Mouse (Mus musculus) stomach, embryonic 15.5 days (tissue): ENCODE measurements around the gene Atp13a3. TPM values are rescaled to one million over a fixed set of nuclear protein-coding genes. Genes with fewer than 3 reads are reported as not detected.
A peak's percentile ranks its signal among the peaks of the same experiment; 100 is the strongest.

Source experiments
- ATAC-seq: fragments of 200-750 bp; cut with Nextera tagmentation; 2 replicates; pipeline ENCODE4 v1.8.0; 2017; ENCODE audit warnings: low read depth, moderate number of reproducible peaks, moderate TSS enrichment; ENCODE audit not compliant: insufficient read depth, low FRiP score
- H3K27ac ChIP-seq: fragments of 300-500 bp; sonication (generic); 2 replicates; pipeline ENCODE4 v1.5.1; 2015; ENCODE audit warnings: mild to moderate bottlenecking, inconsistent platforms
- H3K27me3 ChIP-seq: fragments of 300-500 bp; sonication (generic); replicated peaks from 2 replicates; pipeline ENCODE4 v1.6.1; 2015; ENCODE audit warnings: inconsistent platforms
- H3K36me3 ChIP-seq: fragments of 300-500 bp; sonication (generic); 2 replicates; pipeline ENCODE4 v1.6.1; 2015; ENCODE audit warnings: inconsistent platforms
- H3K4me1 ChIP-seq: fragments of 300-500 bp; sonication (generic); 2 replicates; pipeline ENCODE4 v1.6.1; 2015; ENCODE audit warnings: inconsistent platforms
- H3K4me2 ChIP-seq: fragments of 300-500 bp; sonication (generic); 2 replicates; pipeline ENCODE4 v1.6.1; 2015; ENCODE audit warnings: mild to moderate bottlenecking, inconsistent platforms
- H3K4me3 ChIP-seq: fragments of 300-500 bp; sonication (generic); replicated peaks from 2 replicates; pipeline ENCODE4 v1.5.1; 2015; ENCODE audit warnings: inconsistent platforms
- H3K9ac ChIP-seq: fragments of 300-500 bp; sonication (generic); 2 replicates; pipeline ENCODE4 v1.6.1; 2015; ENCODE audit warnings: inconsistent platforms
- H3K9me3 ChIP-seq: fragments of 300-500 bp; sonication (generic); 2 replicates; pipeline ENCODE4 v1.6.1; 2016; ENCODE audit warnings: inconsistent platforms
- WGBS: fragments of 180-500 bp; shearing (Covaris S2); methylation state at CpG from one replicate; pipeline ENCODE4 v1.1.7; 2015; 5-methylcytosine and 5-hydroxymethylcytosine counted together
- polyA plus RNA-seq: library from polyadenylated mRNA; unstranded; fragments of >200 nt; fragmentation: Nextera tagmentation; extraction: Ambion mirVana; gene quantifications from 2 replicates; pipeline ENCODE4 v1.2.1, GENCODE M21; 2015

Atp13a3 gene
- polyA plus RNA-seq, 1 experiment from 2014 or later: 14.1 TPM

DNA sequence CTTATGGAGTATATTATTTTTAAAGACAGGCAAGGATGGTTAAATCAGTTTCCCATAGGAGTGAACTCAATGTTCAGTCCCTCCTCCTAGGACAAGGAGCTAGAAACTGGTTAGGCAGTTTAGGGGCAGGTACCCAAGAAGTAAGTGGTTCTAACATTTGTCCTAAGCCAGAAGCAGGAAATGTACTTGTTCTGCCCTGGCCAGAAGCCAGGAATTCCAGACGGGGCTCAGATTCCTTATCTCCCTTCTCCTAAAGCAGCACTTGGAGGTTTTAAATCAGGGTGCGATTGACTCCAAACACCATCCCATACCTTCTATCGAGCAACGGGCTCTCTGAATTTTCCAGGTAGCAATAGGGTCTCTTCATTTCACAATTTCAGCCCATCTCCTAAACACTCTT, 29.6 kb upstream of the Atp13a3 start:
- 48% methylated on average over 4 of the region's 4 CpGs for WGBS
- H3K4me3 ChIP-seq: no peak overlapping the region

DNA sequence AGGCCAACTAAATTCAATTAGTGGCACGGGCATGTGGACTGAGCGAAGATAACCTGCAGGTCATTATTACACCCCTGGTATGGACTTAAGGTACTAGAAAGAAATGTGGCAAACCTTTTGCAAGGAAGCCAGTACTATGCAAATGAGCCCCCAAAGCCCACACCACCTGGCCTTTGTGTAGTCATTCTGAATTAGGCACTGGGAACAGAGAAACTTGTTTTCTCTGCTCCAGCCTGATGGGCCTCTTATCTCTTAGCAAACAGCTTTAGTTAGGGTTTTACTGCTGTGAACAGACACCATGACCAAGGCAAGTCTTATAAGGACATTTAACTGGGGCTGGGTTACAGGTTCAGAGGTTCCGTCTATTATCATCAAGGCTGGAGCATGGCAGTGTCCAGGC, 27.4 kb upstream of the Atp13a3 start:
- Histone ChIP-seq H3K9me3 (no peaks in the 10 kb centered on the region; the same call in 1 of the 2 replicates), H3K4me2 (no peak overlapping the region), H3K9ac (no peak overlapping the region), H3K4me1 (no peaks in the 10 kb centered on the region; the same call in 1 of the 2 replicates), H3K27me3 (no peaks in the 10 kb centered on the region), H3K4me3 (no peak overlapping the region), H3K36me3 (no peaks in the 10 kb centered on the region), H3K27ac (no peak overlapping the region)
- ATAC-seq: no peak
- WGBS: 77% methylated on average over 3 of the region's 3 CpGs

More for the DNA sequence above, 29.6 kb upstream of the Atp13a3 start:
- H3K36me3 ChIP-seq: no peaks in the 10 kb centered on the region
- no peak overlapping the region for H3K4me2 ChIP-seq
- no peak for ATAC-seq
- H3K27ac ChIP-seq: no peak overlapping the region
- H3K4me1 ChIP-seq: no peaks in the 10 kb centered on the region; the same call in 1 of the 2 replicates
- no peaks in the 10 kb centered on the region; the same call in 1 of the 2 replicates for H3K9me3 ChIP-seq
- H3K27me3 ChIP-seq: no peaks in the 10 kb centered on the region
- H3K9ac ChIP-seq: no peak overlapping the region

DNA sequence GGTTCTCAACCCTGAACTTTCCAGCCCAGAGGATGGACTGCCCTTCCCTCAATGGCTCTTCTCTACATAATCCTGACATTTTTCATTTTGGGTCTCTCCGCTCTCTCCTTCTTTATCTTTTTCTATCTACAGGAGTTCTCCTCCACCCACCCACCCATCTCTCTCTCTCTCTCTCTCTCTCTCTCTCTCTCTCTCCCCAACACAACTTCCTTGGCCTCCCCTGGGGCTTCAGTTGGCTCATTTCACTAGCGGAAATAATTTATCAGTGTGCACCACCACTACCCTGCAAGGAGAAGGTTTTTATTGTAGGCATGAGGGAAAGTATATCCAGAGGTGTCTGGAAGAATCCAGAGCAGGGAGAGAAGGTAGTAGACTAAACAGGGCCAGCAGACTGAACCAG, 26.3 kb upstream of the Atp13a3 start:
- H3K9ac ChIP-seq: no peak overlapping the region
- WGBS: 91% methylated on average over 2 of the region's 2 CpGs
- no peak for ATAC-seq

DNA sequence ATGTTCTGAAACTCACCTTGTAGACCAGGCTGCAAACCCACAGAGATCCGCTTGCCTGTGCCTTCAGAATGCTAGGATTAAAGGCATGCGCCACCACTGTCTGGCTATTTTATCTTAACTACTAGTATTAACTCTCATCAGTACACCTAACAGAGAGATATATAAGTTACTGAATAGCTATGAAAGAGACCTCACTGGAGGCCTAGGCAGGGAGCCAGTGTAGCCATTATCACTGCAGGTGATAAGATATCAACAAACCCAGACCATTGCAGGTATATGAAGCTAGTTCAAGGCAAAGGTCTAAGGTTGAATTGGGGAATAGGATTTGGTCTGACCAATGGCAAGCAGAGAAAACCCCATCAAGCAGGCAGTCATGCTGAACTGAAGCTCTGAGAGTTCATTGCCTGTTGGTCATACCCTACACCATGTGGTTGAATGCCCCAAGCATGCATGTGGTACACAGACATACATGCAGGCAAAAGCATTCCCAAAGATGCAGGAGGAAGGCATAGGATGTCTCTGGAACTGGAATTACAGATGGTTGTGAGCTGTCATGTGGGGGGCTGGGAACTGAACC, 24.8 kb upstream of the Atp13a3 start:
- H3K9ac ChIP-seq: no peak overlapping the region
- H3K4me2 ChIP-seq: no peak overlapping the region
- H3K27ac ChIP-seq: no peak overlapping the region
- 86% methylated on average over 2 of the region's 2 CpGs for WGBS
- no peaks in the 10 kb centered on the region; the same call in 1 of the 2 replicates for H3K4me1 ChIP-seq
- H3K27me3 ChIP-seq: no peaks in the 10 kb centered on the region
- H3K36me3 ChIP-seq: no peaks in the 10 kb centered on the region
- ATAC-seq: peak; percentile 28; the same call in 1 of the 2 replicates
- no peaks in the 10 kb centered on the region; the same call in 1 of the 2 replicates for H3K9me3 ChIP-seq
- no peak overlapping the region for H3K4me3 ChIP-seq

More for the DNA sequence above, 26.3 kb upstream of the Atp13a3 start:
- no peak overlapping the region for H3K4me2 ChIP-seq
- no peaks in the 10 kb centered on the region for H3K27me3 ChIP-seq
- no peaks in the 10 kb centered on the region for H3K36me3 ChIP-seq
- no peak overlapping the region for H3K4me3 ChIP-seq
- H3K4me1 ChIP-seq: no peaks in the 10 kb centered on the region; the same call in 1 of the 2 replicates
- H3K27ac ChIP-seq: no peak overlapping the region
- H3K9me3 ChIP-seq: no peaks in the 10 kb centered on the region; the same call in 1 of the 2 replicates

DNA sequence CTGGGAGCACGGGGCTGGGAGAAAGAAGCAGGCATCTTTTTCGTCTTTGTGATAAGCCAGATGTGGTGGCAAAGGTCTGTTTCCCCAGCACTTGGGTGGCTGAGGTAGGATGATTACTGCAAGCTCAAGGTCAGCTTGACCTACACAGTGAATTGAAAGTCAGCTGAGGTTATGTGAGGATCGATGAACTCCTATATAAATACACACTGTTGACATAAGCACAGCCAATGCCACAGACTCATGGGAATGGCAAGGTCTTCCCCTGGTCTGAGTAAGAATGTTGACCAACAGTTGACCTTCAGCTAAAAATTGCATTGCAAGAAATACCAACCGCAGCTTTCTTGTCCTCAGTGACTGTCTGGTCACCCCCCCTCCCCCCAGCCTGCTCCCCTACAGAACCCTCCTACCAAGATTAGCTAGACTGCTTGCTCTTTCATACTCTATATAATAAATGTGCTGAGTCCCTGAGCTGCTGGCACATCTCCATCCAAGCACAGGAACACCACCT, 23.0 kb upstream of the Atp13a3 start:
- WGBS: 50% methylated on average over 4 of the region's 4 CpGs
- no peak; the same call in 1 of the 2 replicates for ATAC-seq
- H3K4me1 ChIP-seq: no peaks in the 10 kb centered on the region

DNA sequence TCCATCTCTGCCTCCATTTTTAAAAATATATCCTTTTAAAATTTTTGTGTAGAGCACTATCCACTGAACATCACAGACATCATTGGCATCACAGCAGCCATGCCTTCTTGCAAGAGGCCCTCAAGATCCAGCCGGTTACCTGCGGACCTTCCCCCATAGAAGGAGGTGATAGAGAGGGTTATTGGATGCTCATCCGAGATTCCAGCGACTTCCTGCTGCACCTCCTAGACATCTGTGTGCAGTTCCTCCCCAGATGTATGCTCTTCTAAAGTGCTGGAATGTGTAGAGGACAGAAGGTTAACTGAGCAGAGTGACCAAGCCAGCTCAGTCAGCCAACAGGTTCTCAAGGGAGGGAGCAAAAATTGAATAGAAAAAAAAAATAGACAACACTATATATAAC, 21.7 kb upstream of the Atp13a3 start:
- Histone ChIP-seq H3K9me3 (no peaks in the 10 kb centered on the region), H3K4me2 (no peak overlapping the region), H3K27me3 (no peaks in the 10 kb centered on the region), H3K9ac (no peak overlapping the region), H3K36me3 (no peaks in the 10 kb centered on the region), H3K4me1 (no peaks in the 10 kb centered on the region), H3K27ac (no peak overlapping the region), H3K4me3 (no peak overlapping the region)
- WGBS: 82% methylated on average over 4 of the region's 4 CpGs
- ATAC-seq: no peak

More for the DNA sequence above, 23.0 kb upstream of the Atp13a3 start:
- Histone ChIP-seq H3K9me3 (no peaks in the 10 kb centered on the region; the same call in 1 of the 2 replicates), H3K27ac (no peak overlapping the region), H3K36me3 (no peaks in the 10 kb centered on the region), H3K4me2 (no peak overlapping the region), H3K9ac (no peak overlapping the region), H3K4me3 (no peak overlapping the region), H3K27me3 (no peaks in the 10 kb centered on the region)

DNA sequence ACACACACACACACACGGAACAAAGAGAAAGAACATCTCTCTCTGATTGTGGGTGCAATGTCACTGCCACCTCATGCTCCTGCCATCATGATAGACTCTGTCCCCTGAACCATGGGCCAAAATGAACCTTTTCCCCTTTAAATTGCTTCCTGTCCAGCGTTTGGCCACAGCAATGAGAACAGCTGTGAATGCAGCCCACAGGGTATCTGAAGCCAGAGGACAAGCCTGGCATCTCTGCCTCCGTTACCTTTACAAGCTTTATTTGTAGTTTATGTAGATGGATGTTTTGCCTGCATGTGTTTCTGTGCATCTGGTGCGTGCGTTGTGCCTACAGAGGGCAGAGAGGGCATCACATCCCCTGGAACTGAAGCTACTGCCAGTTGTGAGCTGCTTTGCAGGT, 21.2 kb upstream of the Atp13a3 start:
- 72% methylated on average over 5 of the region's 5 CpGs for WGBS
- no peak for ATAC-seq
- no peaks in the 10 kb centered on the region for H3K9me3 ChIP-seq

DNA sequence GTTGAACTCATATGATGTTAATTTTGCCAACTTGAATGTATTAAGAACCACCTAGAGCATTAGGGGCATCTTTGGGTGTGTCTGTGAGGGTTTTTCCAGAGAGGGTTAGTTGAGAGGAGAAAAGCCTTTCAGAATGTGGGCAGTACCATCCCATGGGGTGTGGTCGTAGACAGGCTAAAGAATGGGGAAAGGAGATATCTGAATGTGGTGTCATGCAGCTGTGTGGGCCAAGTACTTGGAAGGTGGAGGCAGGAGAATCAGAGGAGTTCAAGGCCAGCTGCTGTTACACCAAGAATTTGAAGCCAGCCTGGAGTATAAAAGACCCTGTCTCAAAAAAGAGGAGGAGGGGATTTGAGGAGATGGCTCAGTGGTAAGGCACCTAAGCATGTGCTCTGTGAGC, 20.2 kb upstream of the Atp13a3 start:
- Histone ChIP-seq H3K27me3 (no peaks in the 10 kb centered on the region), H3K4me1 (no peaks in the 10 kb centered on the region), H3K4me2 (no peak overlapping the region), H3K4me3 (no peak overlapping the region), H3K9ac (no peak overlapping the region), H3K9me3 (no peaks in the 10 kb centered on the region), H3K27ac (no peak overlapping the region), H3K36me3 (no peaks in the 10 kb centered on the region)
- no peak for ATAC-seq
- WGBS: 74% methylated on average over 1 of the region's 1 CpGs

More for the DNA sequence above, 21.2 kb upstream of the Atp13a3 start:
- no peaks in the 10 kb centered on the region for H3K36me3 ChIP-seq
- H3K27me3 ChIP-seq: no peaks in the 10 kb centered on the region
- H3K27ac ChIP-seq: no peak overlapping the region
- H3K4me1 ChIP-seq: no peaks in the 10 kb centered on the region
- H3K4me3 ChIP-seq: no peak overlapping the region
- H3K9ac ChIP-seq: no peak overlapping the region
- H3K4me2 ChIP-seq: no peak overlapping the region

DNA sequence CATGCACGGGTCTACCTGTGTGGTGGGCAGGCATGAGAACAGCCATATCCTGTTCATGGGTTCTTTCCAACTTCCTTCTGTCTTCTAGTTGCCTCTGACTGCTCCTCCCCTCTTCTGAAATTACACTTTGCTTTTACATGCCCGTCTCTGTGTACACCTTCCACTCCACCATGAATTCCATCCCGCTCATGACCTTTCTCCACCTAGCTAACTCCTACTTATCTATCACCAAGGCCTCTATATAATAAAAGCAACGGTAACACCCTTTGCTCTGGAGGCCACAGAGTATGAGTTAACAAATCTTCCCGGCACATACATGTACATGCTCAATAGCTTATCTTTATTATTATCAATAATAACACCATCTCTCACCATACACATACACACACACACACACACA, 18.3 kb upstream of the Atp13a3 start:
- Histone ChIP-seq H3K9me3 (no peaks in the 10 kb centered on the region), H3K4me1 (no peaks in the 10 kb centered on the region), H3K27me3 (no peaks in the 10 kb centered on the region), H3K4me2 (no peak overlapping the region), H3K4me3 (no peak overlapping the region), H3K9ac (no peak overlapping the region), H3K27ac (no peak overlapping the region), H3K36me3 (no peaks in the 10 kb centered on the region)
- WGBS: 63% methylated on average over 5 of the region's 5 CpGs
- ATAC-seq: no peak

DNA sequence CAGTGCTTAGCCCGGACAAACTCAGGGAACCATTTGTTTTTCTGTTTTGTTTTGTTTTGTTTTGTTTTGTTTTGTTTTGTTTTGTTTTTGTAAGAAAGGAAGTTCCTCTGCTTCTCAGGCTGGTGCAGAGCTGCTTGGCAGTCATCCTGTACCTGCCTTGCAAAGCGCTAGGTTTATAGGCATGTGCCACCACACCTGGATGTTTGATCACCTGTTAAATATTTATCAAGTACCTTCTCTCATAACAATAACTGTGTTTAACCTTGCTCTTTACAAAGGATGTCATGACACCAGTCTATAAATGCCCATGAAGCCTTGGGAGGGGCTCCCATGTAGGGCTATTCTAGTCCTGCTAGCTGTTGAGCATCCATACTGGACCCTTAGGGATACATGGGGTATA, 10.9 kb upstream of the Atp13a3 start:
- Histone ChIP-seq H3K4me1 (no peaks in the 10 kb centered on the region; the same call in 1 of the 2 replicates), H3K4me2 (no peak overlapping the region), H3K4me3 (no peak overlapping the region), H3K9ac (no peak overlapping the region), H3K27ac (no peak overlapping the region), H3K9me3 (no peaks in the 10 kb centered on the region), H3K27me3 (no peaks in the 10 kb centered on the region), H3K36me3 (no peaks in the 10 kb centered on the region)
- ATAC-seq: no peak; the same call in 1 of the 2 replicates
- WGBS: 64% methylated on average over 2 of the region's 2 CpGs

DNA sequence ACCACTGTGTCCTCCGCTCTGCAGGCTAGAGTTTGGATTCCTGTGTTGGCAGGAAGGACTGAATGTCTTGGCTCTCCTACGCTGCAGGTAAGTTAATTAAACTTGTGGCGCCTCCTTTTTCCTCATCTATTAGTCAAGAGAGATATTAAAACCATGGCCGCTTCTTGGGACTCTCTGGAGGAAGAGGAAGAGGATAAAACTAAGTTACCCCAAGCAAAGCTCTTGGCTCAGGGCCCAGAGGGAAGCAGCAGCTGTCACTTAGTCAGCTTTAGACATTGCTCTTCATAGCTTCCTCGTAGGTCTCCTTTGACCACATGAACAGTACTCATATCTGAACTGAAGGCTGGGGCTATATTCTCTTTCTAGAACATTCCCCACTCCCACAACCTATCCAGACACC, 10.5 kb upstream of the Atp13a3 start:
- Histone ChIP-seq H3K9ac (no peak overlapping the region), H3K4me2 (no peak overlapping the region), H3K36me3 (no peaks in the 10 kb centered on the region), H3K4me3 (no peak overlapping the region), H3K4me1 (no peaks in the 10 kb centered on the region; the same call in 1 of the 2 replicates), H3K27me3 (no peaks in the 10 kb centered on the region), H3K27ac (no peak overlapping the region; the same call in 1 of the 2 replicates), H3K9me3 (no peaks in the 10 kb centered on the region)
- no peak for ATAC-seq
- WGBS: 55% methylated on average over 5 of the region's 5 CpGs

DNA sequence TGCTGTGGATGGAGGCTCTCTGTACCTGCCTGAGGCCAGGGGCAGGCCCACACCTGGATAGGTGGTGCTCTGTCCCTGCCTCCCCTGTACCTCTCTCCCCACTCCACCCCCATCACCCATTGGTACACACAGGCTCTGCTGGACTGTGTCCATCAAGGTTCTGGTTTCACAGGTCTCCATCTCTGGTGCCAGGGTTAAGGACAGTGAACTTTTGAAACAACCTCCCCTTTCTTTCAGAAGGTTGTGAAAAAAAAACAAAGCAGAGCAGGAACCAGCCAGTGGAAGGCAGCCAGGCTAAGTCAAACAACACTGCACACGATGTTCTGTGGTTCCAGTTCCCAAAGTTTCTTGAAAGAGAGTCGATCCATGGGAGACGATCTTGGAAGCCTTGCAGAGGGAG, 6.9 kb upstream of the Atp13a3 start:
- WGBS: 71% methylated on average over 3 of the region's 3 CpGs
- Histone ChIP-seq H3K27ac (no peak overlapping the region), H3K27me3 (no peaks in the 10 kb centered on the region), H3K36me3 (no peaks in the 10 kb centered on the region), H3K4me3 (no peak overlapping the region), H3K4me2 (no peak overlapping the region), H3K9me3 (no peaks in the 10 kb centered on the region), H3K4me1 (no peaks in the 10 kb centered on the region; the same call in 1 of the 2 replicates), H3K9ac (no peak overlapping the region)
- ATAC-seq: no peak
